Mouse (Mus musculus) limb, embryonic 10.5 days (tissue): ENCODE data around the gene Ryr2. TPM values are rescaled to one million over a fixed set of nuclear protein-coding genes. Genes with fewer than 3 reads are reported as not detected.

ENCODE experiments used
- DNase-seq: peaks from one replicate; pipeline ENCODE4 v3.0.0-alpha.2; 2017; ENCODE audit warnings: low spot score
- H3K27ac ChIP-seq: fragments of 300-500 bp; sonication (generic); 2 replicates; pipeline ENCODE4 v1.5.1; 2016; ENCODE audit warnings: mild to moderate bottlenecking
- H3K27me3 ChIP-seq: fragments of 300-500 bp; sonication (generic); 2 replicates; pipeline ENCODE4 v1.6.1; 2016; ENCODE audit warnings: low read depth, mild to moderate bottlenecking; ENCODE audit not compliant: poor library complexity, severe bottlenecking
- H3K36me3 ChIP-seq: fragments of 300-500 bp; sonication (generic); 2 replicates; pipeline ENCODE4 v1.6.1; 2016; ENCODE audit warnings: mild to moderate bottlenecking, moderate library complexity
- H3K4me1 ChIP-seq: fragments of 300-500 bp; sonication (generic); 2 replicates; pipeline ENCODE4 v1.6.1; 2016
- H3K4me3 ChIP-seq: fragments of 300-500 bp; sonication (generic); 2 replicates; pipeline ENCODE4 v1.5.1; 2016; ENCODE audit warnings: mild to moderate bottlenecking, moderate library complexity
- H3K9me3 ChIP-seq: fragments of 300-500 bp; sonication (generic); replicated peaks from 2 replicates; pipeline ENCODE4 v1.6.1; 2016; ENCODE audit warnings: mild to moderate bottlenecking
- WGBS: fragments of 180-500 bp; shearing (Covaris S2); methylation state at CpG from one replicate; pipeline ENCODE4 v1.1.7; 2016; 5-methylcytosine and 5-hydroxymethylcytosine counted together
- polyA plus RNA-seq: library from polyadenylated mRNA; unstranded; fragments of >200 nt; fragmentation: Nextera tagmentation; extraction: Ambion mirVana; gene quantifications from 2 replicates; pipeline ENCODE4 v1.2.1, GENCODE M21; 2016

The Ryr2 gene
- polyA plus RNA-seq, 1 experiment from 2014 or later = 0.19 TPM

GRCm38 (mm10) chr13:11709708-11710471 lies 396.9 kb downstream of the Ryr2 start:
- DNase-seq = no peak
- 94% methylated on average over 7 of the region's 7 CpGs for WGBS
- no peak overlapping the region for H3K27ac ChIP-seq
- no peaks in the 10 kb centered on the region for H3K27me3 ChIP-seq
- H3K4me1 ChIP-seq = no peaks in the 10 kb centered on the region
- H3K36me3 ChIP-seq = no peaks in the 10 kb centered on the region
- no peak overlapping the region for H3K4me3 ChIP-seq
- H3K9me3 ChIP-seq = no peaks in the 10 kb centered on the region

- Histone ChIP-seq H3K9me3 (no peaks in the 10 kb centered on the region), H3K4me3 (no peak overlapping the region), H3K36me3 (no peaks in the 10 kb centered on the region), H3K27ac (no peak overlapping the region), H3K4me1 (no peaks in the 10 kb centered on the region), H3K27me3 (no peaks in the 10 kb centered on the region)
- no peak for DNase-seq
- WGBS = 92% methylated on average over 3 of the region's 3 CpGs
These were observed 405.0 kb downstream of the Ryr2 start for GRCm38 (mm10) chr13:11701721-11702120.

- Histone ChIP-seq H3K27me3 (no peaks in the 10 kb centered on the region), H3K27ac (no peak overlapping the region), H3K4me1 (no peaks in the 10 kb centered on the region), H3K9me3 (no peaks in the 10 kb centered on the region), H3K4me3 (no peak overlapping the region), H3K36me3 (no peaks in the 10 kb centered on the region)
- 75% methylated on average over 1 of the region's 1 CpGs for WGBS
- no peak for DNase-seq
These were observed 410.2 kb downstream of the Ryr2 start for GRCm38 (mm10) chr13:11696496-11696895.

GRCm38 (mm10) chr13:11681802-11682201 lies 424.9 kb downstream of the Ryr2 start:
- DNase-seq = no peak
- Histone ChIP-seq H3K4me1 (no peaks in the 10 kb centered on the region), H3K27me3 (no peaks in the 10 kb centered on the region), H3K36me3 (no peaks in the 10 kb centered on the region), H3K9me3 (no peaks in the 10 kb centered on the region), H3K27ac (no peak overlapping the region), H3K4me3 (no peak overlapping the region)
- WGBS = 78% methylated on average over 4 of the region's 4 CpGs

GRCm38 (mm10) chr13:11662815-11663214 lies 443.9 kb downstream of the Ryr2 start:
- no peaks in the 10 kb centered on the region for H3K9me3 ChIP-seq

GRCm38 (mm10) chr13:11644846-11645245 lies 461.9 kb downstream of the Ryr2 start:
- no peak for DNase-seq
- no peak overlapping the region for H3K27ac ChIP-seq
- H3K36me3 ChIP-seq = no peaks in the 10 kb centered on the region
- no peaks in the 10 kb centered on the region for H3K27me3 ChIP-seq
- no peaks in the 10 kb centered on the region for H3K9me3 ChIP-seq
- H3K4me3 ChIP-seq = no peak overlapping the region
- no peaks in the 10 kb centered on the region for H3K4me1 ChIP-seq
- 97% methylated on average over 1 of the region's 1 CpGs for WGBS

More at GRCm38 (mm10) chr13:11662815-11663214, 443.9 kb downstream of the Ryr2 start:
- H3K4me3 ChIP-seq = no peak overlapping the region
- H3K36me3 ChIP-seq = no peaks in the 10 kb centered on the region
- no peaks in the 10 kb centered on the region for H3K27me3 ChIP-seq
- no peak overlapping the region for H3K27ac ChIP-seq
- no peaks in the 10 kb centered on the region for H3K4me1 ChIP-seq
- no peak for DNase-seq

- WGBS = 90% methylated on average over 5 of the region's 5 CpGs
- no peaks in the 10 kb centered on the region for H3K4me1 ChIP-seq
These were observed 470.4 kb downstream of the Ryr2 start for GRCm38 (mm10) chr13:11636383-11636782.

GRCm38 (mm10) chr13:11624513-11624912 lies 482.2 kb downstream of the Ryr2 start:
- Histone ChIP-seq H3K9me3 (no peaks in the 10 kb centered on the region), H3K4me1 (no peaks in the 10 kb centered on the region), H3K27ac (no peak overlapping the region), H3K36me3 (no peaks in the 10 kb centered on the region), H3K27me3 (no peaks in the 10 kb centered on the region), H3K4me3 (no peak overlapping the region)
- 60% methylated on average over 7 of the region's 7 CpGs for WGBS
- DNase-seq = no peak

More at GRCm38 (mm10) chr13:11636383-11636782, 470.4 kb downstream of the Ryr2 start:
- no peak overlapping the region for H3K4me3 ChIP-seq
- no peaks in the 10 kb centered on the region for H3K9me3 ChIP-seq
- H3K27ac ChIP-seq = no peak overlapping the region
- H3K36me3 ChIP-seq = no peaks in the 10 kb centered on the region
- no peaks in the 10 kb centered on the region for H3K27me3 ChIP-seq
- DNase-seq = no peak

- no peak overlapping the region for H3K27ac ChIP-seq
- no peak overlapping the region for H3K4me3 ChIP-seq
- H3K36me3 ChIP-seq = no peaks in the 10 kb centered on the region
- H3K4me1 ChIP-seq = no peaks in the 10 kb centered on the region
- H3K27me3 ChIP-seq = no peaks in the 10 kb centered on the region
- H3K9me3 ChIP-seq = no peaks in the 10 kb centered on the region
- DNase-seq = no peak
- WGBS = 92% methylated on average over 9 of the region's 9 CpGs
These were observed 511.3 kb downstream of the Ryr2 start for GRCm38 (mm10) chr13:11595431-11595830.

- no peaks in the 10 kb centered on the region for H3K9me3 ChIP-seq
- H3K27me3 ChIP-seq = no peaks in the 10 kb centered on the region
- no peak overlapping the region for H3K27ac ChIP-seq
- no peak for DNase-seq
- H3K4me1 ChIP-seq = no peaks in the 10 kb centered on the region
- H3K36me3 ChIP-seq = no peaks in the 10 kb centered on the region
- 87% methylated on average over 7 of the region's 7 CpGs for WGBS
- no peak overlapping the region for H3K4me3 ChIP-seq
These were observed 521.5 kb downstream of the Ryr2 start for GRCm38 (mm10) chr13:11585283-11585682.

GRCm38 (mm10) chr13:11572552-11572951 lies 534.2 kb downstream of the Ryr2 start:
- Histone ChIP-seq H3K4me1 (no peaks in the 10 kb centered on the region), H3K9me3 (no peaks in the 10 kb centered on the region), H3K4me3 (no peak overlapping the region), H3K27ac (no peak overlapping the region), H3K36me3 (no peaks in the 10 kb centered on the region), H3K27me3 (no peaks in the 10 kb centered on the region)
- no peak for DNase-seq
- WGBS = 85% methylated on average over 1 of the region's 2 CpGs

GRCm38 (mm10) chr13:11567376-11567775 lies 539.4 kb downstream of the Ryr2 start:
- H3K4me1 ChIP-seq = no peaks in the 10 kb centered on the region
- no peak overlapping the region for H3K27ac ChIP-seq
- H3K4me3 ChIP-seq = no peak overlapping the region
- no peaks in the 10 kb centered on the region for H3K27me3 ChIP-seq
- H3K36me3 ChIP-seq = no peaks in the 10 kb centered on the region
- DNase-seq = no peak
- no peaks in the 10 kb centered on the region for H3K9me3 ChIP-seq

- Histone ChIP-seq H3K9me3 (no peaks in the 10 kb centered on the region), H3K4me1 (no peaks in the 10 kb centered on the region), H3K36me3 (no peaks in the 10 kb centered on the region), H3K4me3 (no peak overlapping the region), H3K27me3 (no peaks in the 10 kb centered on the region), H3K27ac (no peak overlapping the region)
- 71% methylated on average over 9 of the region's 9 CpGs for WGBS
- DNase-seq = no peak
These were observed 540.3 kb downstream of the Ryr2 start for GRCm38 (mm10) chr13:11566486-11566885.
